Mouse (Mus musculus) yolk sac, embryonic 10.5 days (tissue): ENCODE measurements around the gene Psmc3ip.

Experiments used
- DNase-seq: peaks from one replicate; pipeline ENCODE4 v3.0.0-alpha.2; 2017; ENCODE audit warnings: low spot score

The Psmc3ip gene

DNA sequence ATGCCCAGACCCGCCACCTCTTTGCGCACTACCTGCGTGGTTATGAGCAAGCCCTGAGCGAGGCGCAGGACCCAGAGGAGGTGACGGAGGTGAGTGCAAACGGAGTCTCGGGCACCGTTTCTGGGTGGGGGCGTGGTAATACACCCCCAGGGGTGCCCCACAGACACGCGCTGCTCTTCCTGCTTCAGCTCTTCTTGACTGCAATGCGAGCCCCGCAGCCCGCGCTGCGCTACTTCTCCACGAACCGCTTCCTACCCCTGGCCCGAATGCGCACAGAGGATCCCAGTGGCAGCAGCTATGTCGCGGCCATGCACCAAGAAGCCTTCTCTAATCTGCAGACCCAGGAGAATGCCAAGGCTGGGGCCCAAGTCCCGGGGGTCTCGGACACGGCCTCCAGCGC, 15.5 kb downstream of the Psmc3ip start:
- no peak for DNase-seq

DNA sequence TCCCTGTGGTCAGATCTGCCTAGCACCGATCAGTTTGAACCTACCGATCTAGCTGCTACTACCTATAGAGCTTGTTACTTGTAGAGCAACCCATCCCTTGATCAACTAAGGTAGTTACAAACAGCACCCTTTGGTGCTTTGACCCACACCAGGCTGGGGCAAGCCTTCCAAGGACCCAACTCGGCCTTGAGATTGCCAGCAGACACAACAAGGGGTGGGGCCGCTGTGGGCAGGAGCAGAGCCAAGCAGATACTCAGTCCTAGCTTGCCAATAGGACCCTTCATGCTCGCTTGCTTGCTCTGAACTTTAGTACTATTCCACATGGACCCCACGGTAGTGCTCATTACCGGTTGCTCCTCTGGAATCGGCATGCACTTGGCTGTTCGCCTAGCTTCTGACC, 17.1 kb downstream of the Psmc3ip start, which contains the start of gene Hsd17b1:
Gene Hsd17b1, plus strand, starts transcription at position 291 of the 400 bp plus-strand sequence.
- no peak for DNase-seq

DNA sequence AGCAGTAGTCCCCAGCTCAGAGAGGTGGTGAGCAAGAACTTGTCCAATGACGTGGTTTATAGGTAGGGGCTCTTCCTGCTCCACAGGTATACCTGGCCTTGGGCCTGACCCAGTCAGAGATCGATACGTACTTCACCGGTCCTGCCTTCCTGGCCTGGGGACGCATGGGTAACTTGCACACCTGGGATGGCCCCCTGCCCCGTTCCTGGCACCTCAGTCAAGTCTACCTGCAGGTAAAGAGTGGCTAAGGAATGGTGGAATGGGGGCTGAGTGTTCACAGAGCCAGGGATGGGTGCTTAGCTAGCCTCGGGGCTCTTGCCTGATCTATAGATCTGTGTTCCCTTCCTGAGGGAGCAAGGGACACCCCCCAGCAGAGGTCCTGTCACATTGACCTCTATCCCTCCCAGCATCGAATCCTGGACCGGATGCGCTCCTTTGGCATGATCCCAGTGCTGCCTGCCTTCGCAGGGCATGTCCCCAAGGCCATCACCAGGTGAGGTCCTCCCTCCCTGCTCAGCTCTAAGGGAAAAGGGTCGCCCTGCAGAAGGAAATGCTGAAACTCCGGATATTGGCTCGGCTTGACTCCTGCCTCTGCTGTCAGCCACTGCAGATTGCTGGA, 23.3 kb downstream of the Psmc3ip start:
- DNase-seq: no peak

DNA sequence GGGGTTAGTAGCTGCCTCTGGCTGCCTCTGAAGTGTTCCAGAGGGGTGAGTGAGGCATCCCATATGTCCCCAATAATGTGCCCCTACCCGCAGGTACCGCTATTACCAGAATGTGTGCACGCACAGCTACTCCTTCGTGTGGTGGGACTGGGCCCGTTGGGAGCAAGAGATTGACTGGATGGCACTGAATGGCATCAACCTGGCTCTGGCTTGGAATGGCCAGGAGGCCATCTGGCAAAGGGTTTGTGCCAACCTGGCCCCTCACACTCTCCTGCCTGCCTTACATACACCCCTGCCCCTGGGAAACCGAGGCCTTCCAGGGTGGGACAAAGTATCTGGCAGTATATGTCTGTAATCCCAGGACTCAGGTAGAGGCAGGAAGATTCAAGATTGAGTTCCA, 24.2 kb downstream of the Psmc3ip start:
- DNase-seq: no peak

DNA sequence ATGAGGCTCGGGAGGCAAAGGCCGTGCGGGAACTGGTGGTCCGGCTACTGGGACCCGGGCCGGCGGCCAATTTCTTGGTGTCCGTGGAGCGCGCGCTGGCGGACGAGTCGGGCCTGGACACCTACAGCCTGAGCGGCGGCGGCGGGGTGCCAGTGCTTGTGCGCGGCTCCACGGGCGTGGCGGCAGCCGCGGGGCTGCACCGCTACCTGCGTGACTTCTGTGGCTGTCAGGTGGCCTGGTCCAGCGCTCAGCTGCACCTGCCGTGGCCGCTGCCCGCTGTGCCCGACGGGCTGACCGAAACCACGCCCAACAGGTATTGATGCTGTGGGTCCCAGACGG, 25.1 kb downstream of the Psmc3ip start:
- no peak for DNase-seq

DNA sequence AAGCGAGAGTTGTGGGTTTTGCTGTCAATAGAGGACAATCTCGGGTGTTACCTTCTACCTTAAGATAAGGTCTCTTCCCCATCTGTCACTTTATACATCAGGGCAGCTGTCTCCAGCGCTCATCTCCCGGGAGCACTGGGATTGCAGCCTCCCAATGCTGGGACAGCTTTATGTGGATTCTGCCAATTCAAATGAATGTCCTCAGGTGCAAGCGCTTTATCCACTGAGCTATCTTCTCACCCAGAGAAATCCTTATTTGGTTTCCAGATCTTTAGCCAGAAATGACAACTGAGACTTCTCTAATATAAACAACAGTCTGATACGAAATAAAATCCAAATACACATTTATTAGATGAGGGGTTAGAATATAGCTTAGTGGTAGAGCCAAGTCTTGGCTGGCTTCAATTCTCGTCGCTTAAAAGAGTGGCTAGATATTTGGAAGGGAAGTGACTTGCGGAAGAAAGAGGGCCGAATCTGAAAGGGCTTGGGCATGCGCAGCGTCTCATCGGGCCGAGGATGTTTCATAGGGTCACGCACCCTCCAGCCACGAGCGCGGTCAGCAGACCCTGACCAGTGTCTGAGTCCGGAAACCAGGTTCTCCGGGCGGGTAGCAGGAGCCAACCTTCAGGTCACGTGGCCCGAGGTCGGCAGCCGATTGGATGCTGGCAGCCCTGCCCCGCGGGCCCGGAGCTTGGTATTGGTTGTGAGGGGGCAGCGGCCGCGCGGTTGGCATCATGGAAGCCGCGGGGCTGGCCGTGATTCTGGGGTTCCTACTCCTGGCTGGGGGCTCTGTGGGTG, 25.6 kb downstream of the Psmc3ip start, which contains the start of gene Naglu:
Gene Naglu, plus strand, starts transcription at position 622 of the 798 bp plus-strand sequence.
- peak; percentile 91 for DNase-seq

DNA sequence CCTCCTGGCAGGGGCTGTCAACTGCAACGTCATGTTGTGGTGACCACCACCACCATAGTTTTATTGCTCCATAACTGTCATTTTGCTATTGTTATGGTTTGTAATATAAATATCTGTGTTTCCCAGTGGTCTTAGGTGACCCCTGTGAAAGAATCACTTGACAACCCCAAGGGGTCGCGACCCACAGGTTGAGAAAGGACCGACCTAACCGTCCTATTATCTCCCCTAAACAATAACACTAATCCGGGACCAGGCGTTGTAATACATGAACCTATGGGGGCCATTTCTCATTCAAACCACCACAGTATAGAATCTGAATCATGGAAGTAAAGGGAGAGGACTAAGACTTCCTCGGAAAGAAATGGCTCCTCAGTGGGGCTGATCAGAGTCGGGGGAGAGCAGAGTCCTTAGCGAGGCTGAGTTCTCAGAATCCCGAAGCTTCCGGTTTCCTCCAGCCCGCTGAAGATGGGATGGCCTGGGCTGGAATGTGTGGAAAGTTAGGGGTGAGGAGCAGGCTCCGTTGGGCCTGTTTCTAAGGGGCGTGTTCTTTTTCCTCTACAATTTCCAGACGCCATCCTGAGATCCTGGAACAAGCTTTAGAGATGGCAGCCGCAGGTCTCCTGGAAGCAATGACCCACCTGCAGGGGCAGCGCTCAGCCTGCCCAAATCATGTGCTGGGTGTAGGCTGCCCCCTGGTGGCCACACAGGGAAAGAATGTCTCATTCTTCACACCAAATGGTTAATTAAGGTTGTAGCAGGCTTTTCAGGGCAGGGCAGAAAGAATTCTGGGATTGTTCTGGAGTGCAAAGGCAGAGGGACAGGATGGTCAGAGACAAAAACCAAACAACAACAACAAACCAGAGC, 28.5 kb downstream of the Psmc3ip start:
- peak; percentile 84 for DNase-seq

DNA sequence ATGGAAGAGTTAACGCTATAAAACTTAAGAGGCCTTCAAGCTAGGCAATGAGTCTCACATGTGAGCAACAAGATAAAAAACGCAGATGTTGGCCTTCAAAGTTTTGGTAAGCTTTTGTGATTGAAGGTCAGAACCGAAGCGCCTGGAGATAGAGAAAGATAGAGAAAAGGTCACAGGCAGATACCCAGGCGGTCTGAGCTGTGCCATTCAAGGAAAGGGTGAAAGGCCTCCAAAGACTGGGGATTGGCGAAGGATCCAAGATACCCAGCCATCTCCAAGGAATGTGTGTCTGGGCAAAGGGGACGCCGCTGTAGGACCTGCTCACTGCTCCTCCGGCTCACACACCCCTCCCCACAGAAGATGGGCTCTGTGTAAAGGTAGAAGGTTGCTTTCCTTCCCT, 30.2 kb downstream of the Psmc3ip start:
- DNase-seq: no peak

DNA sequence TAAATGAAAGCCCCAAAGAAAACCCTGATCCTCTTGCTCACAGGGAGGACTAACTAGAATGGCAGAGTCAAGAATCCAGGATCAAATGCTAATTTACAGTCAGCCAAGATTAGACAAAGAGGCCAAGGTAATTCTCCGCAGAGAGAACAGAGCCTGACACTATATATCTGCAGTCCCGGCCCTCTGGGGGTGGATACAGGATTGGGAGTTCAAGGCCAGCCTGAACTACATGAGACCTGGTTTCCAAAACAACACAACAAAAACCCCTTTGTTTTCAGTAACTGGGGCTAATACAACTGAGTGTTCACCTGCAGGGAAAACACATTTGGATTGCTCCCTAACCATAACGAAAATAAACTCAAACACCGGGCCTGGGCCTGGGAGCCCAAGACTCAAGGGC, 30.8 kb downstream of the Psmc3ip start:
- DNase-seq: no peak

DNA sequence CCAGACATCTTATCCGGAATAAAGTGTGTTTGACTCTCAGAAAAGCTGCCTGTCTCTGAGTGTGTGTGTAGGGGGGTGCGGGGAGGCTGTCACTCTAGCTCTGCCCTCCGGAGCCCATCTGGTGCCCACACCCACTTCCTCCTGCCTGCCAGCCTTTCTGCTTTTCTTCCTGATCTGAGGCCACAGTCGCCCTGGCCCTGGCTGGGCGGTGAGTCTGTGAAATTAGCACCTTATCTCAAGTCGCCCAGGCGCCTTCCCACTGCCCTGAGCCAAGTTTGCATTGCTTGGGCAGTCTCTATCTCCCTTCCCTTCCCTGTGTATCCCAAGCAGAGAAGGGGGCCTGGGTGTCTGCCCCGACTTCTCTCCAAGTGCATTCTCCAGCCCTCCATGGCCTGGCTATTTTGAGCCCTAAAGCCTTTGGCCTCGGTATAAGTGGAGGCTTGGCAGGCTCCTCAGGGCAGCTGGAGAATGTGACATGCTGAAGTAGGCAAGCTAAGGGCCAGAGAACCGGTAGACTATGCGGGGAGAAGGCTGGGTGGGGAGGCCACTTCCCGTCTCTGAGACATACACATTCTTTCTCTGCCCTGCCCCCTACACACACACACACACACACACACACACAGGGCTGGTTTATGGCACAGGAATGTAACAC, 31.4 kb downstream of the Psmc3ip start:
- DNase-seq: peak; percentile 83

DNA sequence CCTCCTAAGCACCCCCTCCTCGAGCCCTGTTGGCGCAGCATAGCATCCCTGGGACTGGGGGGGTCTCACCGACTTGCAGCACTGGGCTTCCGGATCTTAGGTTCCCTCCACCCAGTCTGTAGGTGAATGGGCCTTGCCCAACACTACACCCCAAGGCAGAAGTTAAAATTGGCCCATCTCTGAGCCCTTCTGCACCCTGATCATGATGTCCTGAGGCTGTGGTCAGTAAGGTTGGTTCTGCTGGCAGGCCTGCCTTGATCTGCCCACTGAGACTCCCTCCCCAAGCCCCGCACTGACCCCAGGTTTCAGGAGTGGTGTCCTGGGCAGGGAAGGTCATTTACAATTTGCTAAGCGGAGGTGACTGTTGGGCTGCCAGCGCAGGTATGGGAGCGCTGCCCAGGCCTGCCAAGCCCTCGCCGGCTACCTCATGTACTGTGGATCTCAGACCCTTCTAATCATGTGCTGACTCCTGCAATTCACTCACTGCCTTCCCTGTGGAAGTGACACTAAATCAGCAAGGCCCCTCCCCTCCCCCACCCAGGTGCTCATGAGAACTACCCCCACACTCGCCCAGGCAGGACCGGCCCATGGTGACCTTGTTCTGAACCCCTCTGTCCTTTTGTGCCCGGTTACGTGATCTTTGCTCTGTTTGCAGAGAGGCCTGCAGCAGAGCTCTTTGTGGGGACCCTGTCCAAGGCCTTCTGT, 32.1 kb downstream of the Psmc3ip start:
- DNase-seq: peak; percentile 74

DNA sequence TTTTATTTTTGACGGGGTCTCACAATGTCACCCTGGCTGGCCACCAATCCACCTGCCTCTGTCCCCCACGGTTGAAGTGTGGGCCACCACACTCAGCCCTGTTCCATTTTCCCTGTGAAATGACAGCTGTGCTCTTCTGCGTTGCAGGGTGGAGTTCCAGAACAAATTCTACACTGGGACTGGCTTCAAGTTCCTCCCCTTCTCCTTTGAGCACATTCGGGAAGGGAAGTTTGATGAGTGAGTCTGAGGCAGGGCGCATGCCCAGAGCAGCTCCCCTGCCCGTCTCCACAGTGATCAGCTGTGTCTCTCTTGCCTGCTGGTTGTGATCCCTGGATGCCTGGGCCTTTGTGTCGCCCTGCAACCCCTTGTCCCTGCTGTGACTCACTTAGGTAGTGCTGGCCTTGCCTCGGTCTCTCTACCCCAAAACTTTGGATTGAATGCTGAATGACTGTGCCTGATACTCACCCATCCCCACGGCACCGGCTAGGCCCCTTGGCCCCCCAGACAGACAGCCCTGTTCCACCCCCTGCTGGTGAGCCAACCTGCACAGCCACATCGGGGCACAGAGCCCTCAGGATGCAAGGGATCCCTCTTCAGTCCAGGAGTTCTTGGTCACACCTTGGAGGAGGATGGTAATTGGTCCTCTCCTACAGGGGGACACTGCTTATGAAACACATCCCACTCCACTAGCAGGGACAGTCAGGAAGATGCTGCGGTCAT, 32.9 kb downstream of the Psmc3ip start:
- DNase-seq: no peak

DNA sequence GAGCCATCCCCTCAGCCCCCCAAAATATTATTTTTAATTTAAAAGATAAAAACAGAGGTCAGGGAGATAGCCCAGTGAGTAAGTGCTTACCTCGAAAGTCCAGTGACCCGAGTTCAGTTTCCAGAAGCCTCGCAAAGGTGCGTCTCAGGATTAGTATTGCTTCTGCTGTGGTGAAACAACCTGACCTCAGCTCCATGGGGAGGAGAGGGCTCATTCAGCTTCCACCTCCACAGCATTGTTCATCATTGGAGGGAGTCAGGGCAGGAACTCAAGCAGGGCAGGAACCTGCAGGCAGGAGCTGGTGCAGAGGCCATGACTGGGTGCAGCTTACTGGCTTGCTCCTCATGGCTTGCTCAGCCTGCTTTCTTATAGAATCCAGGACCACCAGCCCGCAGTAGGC, 34.2 kb downstream of the Psmc3ip start:
- DNase-seq: no peak

DNA sequence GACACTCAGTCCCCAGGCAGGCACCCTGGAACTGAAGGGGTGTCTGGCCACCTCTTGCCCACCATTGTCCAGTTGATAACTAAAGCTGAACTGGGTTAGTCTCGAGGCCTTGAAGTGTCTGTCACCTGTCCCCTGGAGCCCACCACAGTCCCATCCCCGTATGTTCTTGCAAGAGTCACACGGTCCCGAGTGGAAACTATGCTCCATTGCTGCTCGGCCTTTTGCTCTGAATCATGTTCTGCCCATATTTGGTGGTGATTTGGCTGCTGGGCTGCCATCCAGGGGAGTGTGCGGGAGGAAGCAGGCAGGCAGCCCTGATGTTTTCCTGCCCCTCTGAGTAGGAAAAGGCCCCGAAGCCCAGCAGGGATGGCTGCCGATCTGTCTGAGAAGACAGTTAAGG, 35.1 kb downstream of the Psmc3ip start:
- DNase-seq: no peak

DNA sequence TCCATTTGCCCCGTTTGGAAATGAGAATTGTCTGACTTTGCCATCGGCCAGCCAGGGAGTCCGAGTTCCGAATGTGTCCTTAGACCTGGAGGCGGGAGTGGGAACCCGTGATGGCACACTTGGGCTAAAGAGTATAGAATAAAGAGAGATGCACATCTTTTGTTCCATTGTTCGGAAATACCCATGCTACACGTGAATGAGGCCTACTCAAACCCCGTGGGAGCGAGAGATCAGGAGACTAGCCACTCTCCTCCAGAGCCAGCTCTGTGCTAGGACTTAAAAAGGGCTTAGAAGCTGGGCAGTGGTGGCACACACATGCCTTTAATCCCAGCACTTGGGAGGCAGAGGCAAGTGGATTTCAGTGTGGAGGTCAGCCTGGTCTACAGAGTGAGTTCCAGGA, 35.8 kb downstream of the Psmc3ip start:
- no peak for DNase-seq

DNA sequence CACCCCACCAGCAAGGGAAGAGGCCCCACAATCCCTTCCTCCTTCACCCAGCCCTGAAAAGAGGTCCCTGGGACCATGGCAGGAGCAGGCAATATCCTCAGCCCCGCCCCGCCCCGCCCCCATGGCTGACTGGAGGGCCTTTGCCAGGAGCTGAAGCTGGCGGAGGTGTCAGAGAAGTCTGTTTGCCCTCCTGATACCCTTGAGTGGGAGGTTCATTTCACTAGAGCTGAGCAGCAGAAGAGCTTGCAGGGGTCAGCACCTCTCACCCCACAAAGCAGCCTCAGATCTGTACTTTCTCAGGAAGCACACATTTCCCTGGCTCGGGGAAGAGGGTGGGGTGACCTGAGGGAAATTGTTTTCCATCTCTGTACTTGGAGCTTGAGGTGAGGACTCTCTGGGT, 36.5 kb downstream of the Psmc3ip start:
- peak; percentile 68 for DNase-seq

DNA sequence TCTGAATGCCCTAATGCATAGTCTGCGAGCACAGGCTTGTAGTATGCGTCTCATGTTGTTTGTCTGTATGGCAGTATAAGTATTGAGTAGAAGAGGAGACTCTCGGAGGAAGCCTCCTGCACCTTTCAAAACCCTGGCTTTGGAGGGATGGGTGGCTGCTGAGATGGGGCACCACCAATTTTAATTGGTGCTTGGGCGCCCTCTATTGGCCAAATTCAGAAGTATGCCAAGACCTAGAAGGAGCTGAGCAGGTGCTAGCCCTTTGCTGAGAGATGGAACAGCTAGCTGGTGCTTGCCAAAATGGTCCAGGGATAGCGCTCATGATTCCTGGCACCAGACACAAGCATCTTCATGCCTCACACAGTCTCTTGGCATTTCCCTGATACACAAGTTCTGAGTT, 37.4 kb downstream of the Psmc3ip start:
- peak; percentile 68 for DNase-seq

DNA sequence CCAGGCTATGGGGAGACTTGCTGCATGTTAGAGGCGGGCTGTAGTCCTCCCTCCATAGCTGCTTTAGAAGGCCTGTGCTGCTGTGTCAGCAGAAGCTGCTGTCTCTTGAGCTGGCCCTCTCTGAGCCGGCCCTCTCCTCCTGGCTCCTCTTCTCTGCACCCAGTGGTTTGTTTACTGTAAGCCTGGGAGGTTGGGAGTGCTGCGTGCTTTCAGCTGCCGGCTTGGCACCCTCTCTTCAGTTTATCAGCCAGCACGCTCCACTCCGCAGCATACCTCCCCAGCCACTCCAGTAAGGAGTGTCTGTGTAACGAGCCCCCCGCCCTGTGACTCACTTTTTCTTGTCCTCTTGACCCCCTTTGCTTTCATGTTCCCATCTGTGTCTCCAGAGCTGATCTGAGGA, 38.4 kb downstream of the Psmc3ip start:
- peak; percentile 84 for DNase-seq

DNA sequence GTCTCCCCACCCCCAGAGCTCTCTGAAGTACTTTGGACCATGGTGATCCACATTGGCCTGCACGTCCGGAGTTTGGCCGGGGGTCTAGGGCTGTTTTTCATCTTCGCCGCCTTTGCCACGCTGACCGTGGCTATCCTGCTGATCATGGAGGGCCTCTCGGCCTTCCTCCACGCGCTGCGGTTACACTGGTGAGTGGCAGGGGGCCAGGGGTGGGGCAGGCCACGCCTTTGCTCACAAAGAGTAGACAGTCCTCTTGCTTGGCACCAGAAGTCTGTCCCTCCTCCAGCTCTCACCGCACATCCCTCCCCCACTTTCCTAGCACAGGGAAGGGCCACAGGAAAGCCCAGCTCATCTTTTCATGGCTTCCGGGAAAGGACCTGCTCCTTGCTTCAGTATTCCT, 39.8 kb downstream of the Psmc3ip start:
- no peak for DNase-seq

DNA sequence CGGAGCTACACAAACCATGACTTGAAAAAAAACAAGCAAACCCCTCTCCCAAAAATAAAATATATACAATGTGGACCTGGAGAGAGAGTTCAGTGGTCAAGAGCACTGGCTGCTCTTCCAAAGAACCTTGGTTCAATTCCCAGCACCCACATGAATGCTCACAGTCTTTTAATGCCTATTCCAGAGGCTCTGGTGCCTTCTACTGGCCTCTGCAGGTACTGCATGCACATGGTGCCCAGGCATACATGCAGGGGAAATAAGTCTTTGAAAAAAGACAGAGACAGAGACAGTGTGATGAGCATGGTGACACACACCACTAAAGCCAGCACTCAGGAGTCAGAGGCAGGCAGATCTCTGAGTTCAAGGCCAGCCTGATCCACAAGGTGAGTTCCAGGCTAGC, 41.3 kb downstream of the Psmc3ip start:
- no peak for DNase-seq
